Mouse (Mus musculus) thymus, adult 2 months (tissue): ENCODE data around the gene Lrrc4.

Experiments
- CTCF ChIP-seq: fragments of 200-500 bp; IDR thresholded peaks from 2 replicates; pipeline ENCODE4 v1.5.1; 2012; ENCODE audit warnings: mild to moderate bottlenecking, control low read depth, low read length, moderate library complexity, borderline replicate concordance; ENCODE audit not compliant: control insufficient read depth, poor library complexity, insufficient read depth; ENCODE audit errors: extremely low read depth
- POLR2A ChIP-seq: fragments of 200-500 bp; IDR thresholded peaks from 2 replicates; pipeline ENCODE4 v1.6.1; 2012; ENCODE audit warnings: mild to moderate bottlenecking, low read length, control low read depth, moderate library complexity; ENCODE audit not compliant: control insufficient read depth, poor library complexity, insufficient read depth; ENCODE audit errors: extremely low read depth

DNA sequence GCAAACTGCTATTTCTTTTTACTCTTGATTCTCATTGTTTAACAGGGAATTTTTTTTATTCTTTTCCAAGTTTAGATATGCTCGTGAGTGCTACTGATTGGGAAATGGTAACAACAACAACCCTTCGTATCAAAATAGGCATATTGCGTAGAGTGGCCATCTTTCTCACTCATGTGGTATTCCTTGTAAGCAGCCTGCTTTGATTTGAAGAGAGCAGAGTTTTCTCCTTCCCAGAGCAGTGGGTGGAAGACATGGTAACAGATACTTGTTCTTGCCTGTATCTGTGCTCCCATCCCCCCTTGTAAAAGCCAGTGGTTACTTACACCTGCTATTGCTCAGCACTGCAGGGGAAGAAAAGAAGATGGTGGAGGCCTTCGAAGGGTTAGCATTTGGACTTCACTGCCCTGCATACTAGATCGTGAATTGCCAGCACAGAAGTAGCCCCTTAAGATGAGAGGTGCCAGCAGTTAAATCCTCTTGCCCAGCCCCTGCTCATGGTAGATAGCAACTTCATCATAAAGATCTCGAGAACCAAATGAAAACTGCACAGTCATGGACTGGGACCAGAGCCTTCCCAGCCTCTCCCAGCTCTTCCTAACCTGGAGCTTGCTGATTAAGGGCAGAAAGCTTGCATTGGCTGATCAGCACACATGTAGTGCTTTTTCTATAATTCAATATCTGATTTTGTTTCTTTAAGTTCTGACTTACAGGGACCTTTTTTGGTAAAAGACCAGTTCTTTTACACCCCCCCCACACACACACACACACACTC, 77.2 kb downstream of the Lrrc4 start:
- no peak for TF ChIP-seq CTCF
- no peak for TF ChIP-seq POLR2A
